Mouse (Mus musculus) neural tube, embryonic 13.5 days (tissue): ENCODE results near the gene Rbks. TPM values are rescaled to one million over a fixed set of nuclear protein-coding genes. Genes with fewer than 3 reads are reported as not detected.
"Not testable (repeated sequence)": the region's sequence is repeated elsewhere in the genome, so short reads cannot be mapped to it uniquely, and the experiment has no call there.

Experiments used
- ATAC-seq: fragments of 200-750 bp; cut with Nextera tagmentation; 2 replicates; pipeline ENCODE4 v1.8.0; 2017; ENCODE audit warnings: low read depth, mild to moderate bottlenecking, moderate TSS enrichment, moderate library complexity
- H3K27ac ChIP-seq: fragments of 300-500 bp; sonication (generic); replicated peaks from 2 replicates; pipeline ENCODE4 v1.5.1; 2015; ENCODE audit warnings: moderate library complexity, mild to moderate bottlenecking, inconsistent platforms
- H3K27me3 ChIP-seq: fragments of 300-500 bp; sonication (generic); 2 replicates; pipeline ENCODE4 v1.6.1; 2015; ENCODE audit warnings: mild to moderate bottlenecking, inconsistent platforms
- H3K36me3 ChIP-seq: fragments of 300-500 bp; sonication (generic); 2 replicates; pipeline ENCODE4 v1.6.1; 2015; ENCODE audit warnings: mild to moderate bottlenecking, inconsistent platforms
- H3K4me1 ChIP-seq: fragments of 300-500 bp; sonication (generic); replicated peaks from 2 replicates; pipeline ENCODE4 v1.6.1; 2015; ENCODE audit warnings: inconsistent platforms
- H3K4me2 ChIP-seq: fragments of 300-500 bp; sonication (generic); 2 replicates; pipeline ENCODE4 v1.6.1; 2015; ENCODE audit warnings: inconsistent platforms, mild to moderate bottlenecking, moderate library complexity
- H3K4me3 ChIP-seq: fragments of 300-500 bp; sonication (generic); 2 replicates; pipeline ENCODE4 v1.5.1; 2015; ENCODE audit warnings: mild to moderate bottlenecking, inconsistent platforms
- H3K9ac ChIP-seq: fragments of 300-500 bp; sonication (generic); 2 replicates; pipeline ENCODE4 v1.6.1; 2015; ENCODE audit warnings: moderate library complexity, mild to moderate bottlenecking, inconsistent platforms
- H3K9me3 ChIP-seq: fragments of 300-500 bp; sonication (generic); 2 replicates; pipeline ENCODE4 v1.6.1; 2016; ENCODE audit warnings: inconsistent platforms
- WGBS: fragments of 180-500 bp; shearing (Covaris S2); methylation state at CpG from one replicate; pipeline ENCODE4 v1.1.7; 2015; 5-methylcytosine and 5-hydroxymethylcytosine counted together
- polyA plus RNA-seq: library from polyadenylated mRNA; unstranded; fragments of >200 nt; fragmentation: Nextera tagmentation; extraction: Ambion mirVana; gene quantifications from 2 replicates; pipeline ENCODE4 v1.2.1, GENCODE M21; 2015

Gene Rbks
- polyA plus RNA-seq, 1 experiment from 2014 or later = 3.5 TPM

- no peaks in the 10 kb centered on the region for H3K9me3 ChIP-seq
- no peak overlapping the region for H3K27ac ChIP-seq
- H3K27me3 ChIP-seq = no peaks in the 10 kb centered on the region
- H3K4me3 ChIP-seq = no peak overlapping the region
- H3K36me3 ChIP-seq = no peaks in the 10 kb centered on the region
- H3K4me2 ChIP-seq = no peak overlapping the region
- ATAC-seq = no peak
- WGBS = 71% methylated on average over 9 of the region's 9 CpGs
- H3K9ac ChIP-seq = no peak overlapping the region
- 0 out of 2 replicates have a peak, but pooled peaks cover 4% of the 10 kb centered on the region for H3K4me1 ChIP-seq
These were observed 60.7 kb downstream of the Rbks start for GRCm38 (mm10) chr5:31636636-31637253.

DNA sequence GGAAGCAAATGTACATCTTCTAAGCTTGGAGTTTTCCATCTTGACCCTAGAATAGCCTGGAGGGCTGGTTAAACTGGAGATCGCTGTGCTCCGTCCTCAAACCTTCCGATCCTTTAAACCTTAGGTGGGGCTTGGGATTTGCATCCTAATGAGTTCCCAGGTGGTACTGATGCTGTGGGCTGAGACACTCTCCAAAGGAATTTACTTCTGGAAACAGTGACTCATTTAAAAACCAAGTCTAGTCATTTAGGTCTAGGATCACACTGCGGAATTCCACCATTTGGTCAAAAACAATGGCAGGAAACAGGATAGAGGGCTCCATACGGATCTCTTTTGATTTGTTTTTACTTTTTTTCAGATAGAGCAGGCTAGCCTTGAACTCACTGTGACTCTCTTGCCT lies 62.7 kb downstream of the Rbks start:
- H3K4me3 ChIP-seq = no peak overlapping the region
- H3K4me1 ChIP-seq = 0 out of 2 replicates have a peak, but pooled peaks cover 6% of the 10 kb centered on the region
- no peak overlapping the region for H3K27ac ChIP-seq
- H3K9ac ChIP-seq = no peak overlapping the region
- H3K27me3 ChIP-seq = no peaks in the 10 kb centered on the region
- ATAC-seq = no peak
- H3K4me2 ChIP-seq = no peak overlapping the region
- H3K36me3 ChIP-seq = no peaks in the 10 kb centered on the region
- H3K9me3 ChIP-seq = no peaks in the 10 kb centered on the region
- 72% methylated on average over 5 of the region's 5 CpGs for WGBS

- Histone ChIP-seq H3K9me3 (no peaks in the 10 kb centered on the region), H3K27me3 (no peaks in the 10 kb centered on the region), H3K27ac (no peak overlapping the region), H3K9ac (no peak overlapping the region), H3K4me3 (no peak overlapping the region), H3K4me1 (0 out of 2 replicates have a peak, but pooled peaks cover 6% of the 10 kb centered on the region), H3K36me3 (no peaks in the 10 kb centered on the region), H3K4me2 (no peak overlapping the region)
- no peak for ATAC-seq
- 81% methylated on average over 4 of the region's 4 CpGs for WGBS
These were observed 63.3 kb downstream of the Rbks start for GRCm38 (mm10) chr5:31634161-31634560.

GRCm38 (mm10) chr5:31631169-31631568 lies 66.3 kb downstream of the Rbks start:
- H3K27ac ChIP-seq, H3K36me3 ChIP-seq, H3K27me3 ChIP-seq, H3K4me3 ChIP-seq, H3K9me3 ChIP-seq, ATAC-seq, H3K9ac ChIP-seq, H3K4me1 ChIP-seq, H3K4me2 ChIP-seq: not testable (repeated sequence)
- 90% methylated on average over 4 of the region's 4 CpGs for WGBS

GRCm38 (mm10) chr5:31630064-31630463 lies 67.4 kb downstream of the Rbks start:
- Histone ChIP-seq H3K9me3 (no peaks in the 10 kb centered on the region), H3K4me1 (0 out of 2 replicates have a peak, but pooled peaks cover 8% of the 10 kb centered on the region), H3K27me3 (no peaks in the 10 kb centered on the region), H3K36me3 (no peaks in the 10 kb centered on the region), H3K27ac (no peak overlapping the region), H3K4me3 (no peak overlapping the region), H3K4me2 (no peak overlapping the region), H3K9ac (no peak overlapping the region)
- WGBS = 60% methylated on average over 5 of the region's 5 CpGs
- ATAC-seq = no peak

- Histone ChIP-seq H3K36me3 (peaks cover 2% of the 10 kb centered on the region; the same call in 1 of the 2 replicates), H3K4me2 (no peak overlapping the region), H3K27me3 (no peaks in the 10 kb centered on the region), H3K4me3 (no peak overlapping the region), H3K9me3 (no peaks in the 10 kb centered on the region), H3K4me1 (0 out of 2 replicates have a peak, but pooled peaks cover 8% of the 10 kb centered on the region), H3K27ac (no peak overlapping the region), H3K9ac (no peak overlapping the region)
- ATAC-seq = no peak
- WGBS = 90% methylated on average over 8 of the region's 8 CpGs
These were observed 68.9 kb downstream of the Rbks start for GRCm38 (mm10) chr5:31628555-31628954.

GRCm38 (mm10) chr5:31627562-31628526 lies 69.6 kb downstream of the Rbks start:
- Histone ChIP-seq H3K4me1 (0 out of 2 replicates have a peak, but pooled peaks cover 8% of the 10 kb centered on the region), H3K9me3 (no peaks in the 10 kb centered on the region), H3K27ac (no peak overlapping the region), H3K9ac (no peak overlapping the region), H3K36me3 (peaks cover 8% of the 10 kb centered on the region; the same call in 1 of the 2 replicates), H3K4me3 (no peak overlapping the region), H3K4me2 (no peak overlapping the region), H3K27me3 (no peaks in the 10 kb centered on the region)
- ATAC-seq = no peak
- WGBS = 46% methylated on average over 9 of the region's 9 CpGs

GRCm38 (mm10) chr5:31627117-31627516 lies 70.3 kb downstream of the Rbks start:
- Histone ChIP-seq H3K27ac (no peak overlapping the region), H3K36me3 (peaks cover 15% of the 10 kb centered on the region), H3K27me3 (no peaks in the 10 kb centered on the region), H3K4me2 (no peak overlapping the region), H3K4me1 (0 out of 2 replicates have a peak, but pooled peaks cover 8% of the 10 kb centered on the region), H3K9me3 (no peaks in the 10 kb centered on the region), H3K4me3 (no peak overlapping the region), H3K9ac (no peak overlapping the region)
- 35% methylated on average over 3 of the region's 3 CpGs for WGBS
- ATAC-seq = no peak

- Histone ChIP-seq H3K4me1 (peaks cover 3% of the 10 kb centered on the region), H3K27ac (no peak overlapping the region), H3K27me3 (no peaks in the 10 kb centered on the region), H3K9ac (no peak overlapping the region), H3K4me3 (no peak overlapping the region), H3K9me3 (no peaks in the 10 kb centered on the region), H3K4me2 (no peak overlapping the region), H3K36me3 (peaks cover 61% of the 10 kb centered on the region)
- no peak for ATAC-seq
- whole genome bisulfite sequencing = 94% methylated on average over 3 of the region's 3 CpGs
These were observed 77.1 kb downstream of the Rbks start for GRCm38 (mm10) chr5:31620326-31620725.

GRCm38 (mm10) chr5:31614339-31615025 lies 82.9 kb downstream of the Rbks start:
- no peaks in the 10 kb centered on the region for H3K27me3 ChIP-seq
- WGBS = 45% methylated on average over 6 of the region's 6 CpGs
- H3K27ac ChIP-seq = no peak overlapping the region; the same call in 1 of the 2 replicates
- H3K9ac ChIP-seq = peak overlapping the region; percentile 79
- H3K4me2 ChIP-seq = peak overlapping the region; percentile 67
- peaks cover 31% of the 10 kb centered on the region for H3K36me3 ChIP-seq
- no peaks in the 10 kb centered on the region for H3K9me3 ChIP-seq
- peak overlapping the region; percentile 79 for H3K4me3 ChIP-seq
- ATAC-seq = no peak
- peaks cover 15% of the 10 kb centered on the region for H3K4me1 ChIP-seq

DNA sequence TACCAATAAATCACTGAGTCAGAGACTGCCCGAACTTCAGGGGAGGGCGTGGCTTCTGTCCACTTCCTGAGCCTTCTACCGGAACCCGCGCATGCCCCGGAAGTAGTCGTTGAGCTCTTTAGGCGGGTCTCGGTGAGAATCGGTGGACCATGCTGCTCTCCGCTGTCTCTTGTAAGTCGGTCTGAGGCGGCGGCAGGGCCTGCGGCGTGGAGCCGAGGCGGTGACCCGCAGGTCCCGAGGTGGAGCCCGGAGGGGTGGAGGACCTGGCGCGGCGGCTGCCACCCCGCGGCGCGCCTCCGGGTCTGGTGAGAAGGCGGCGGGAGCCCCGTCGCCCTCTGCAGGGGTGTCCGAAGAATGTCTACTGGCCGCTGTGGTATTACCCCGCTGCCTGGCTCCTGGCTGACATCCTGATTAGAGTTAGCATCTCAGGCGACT lies 83.6 kb downstream of the Rbks start:
- H3K9ac ChIP-seq = peak overlapping the region; percentile 79
- no peaks in the 10 kb centered on the region for H3K27me3 ChIP-seq
- peak overlapping the region; percentile 67 for H3K4me2 ChIP-seq
- H3K9me3 ChIP-seq = no peaks in the 10 kb centered on the region
- H3K4me3 ChIP-seq = peak overlapping the region; percentile 79
- H3K36me3 ChIP-seq = peaks cover 25% of the 10 kb centered on the region
- under 1% methylated on average over 37 of the region's 37 CpGs for whole genome bisulfite sequencing
- peak overlapping the region; percentile 88 for H3K27ac ChIP-seq
- H3K4me1 ChIP-seq = peaks cover 15% of the 10 kb centered on the region
- ATAC-seq = peak; percentile 97
